Mouse (Mus musculus) midbrain, embryonic 12.5 days (tissue): Measurements from ENCODE around the gene Nrbf2. TPM values are rescaled to one million over a fixed set of nuclear protein-coding genes. Genes with fewer than 3 reads are reported as not detected.

ENCODE experiments used
- ATAC-seq: fragments of 200-750 bp; cut with Nextera tagmentation; 2 replicates; pipeline ENCODE4 v1.8.0; 2017; ENCODE audit warnings: low read depth, moderate TSS enrichment, moderate library complexity; ENCODE audit not compliant: low FRiP score
- H3K27ac ChIP-seq: fragments of 300-500 bp; sonication (generic); replicated peaks from 2 replicates; pipeline ENCODE4 v1.5.1; 2016; ENCODE audit warnings: mild to moderate bottlenecking
- H3K27me3 ChIP-seq: fragments of 300-500 bp; sonication (generic); 2 replicates; pipeline ENCODE4 v1.6.1; 2016; ENCODE audit warnings: mild to moderate bottlenecking
- H3K36me3 ChIP-seq: fragments of 300-500 bp; sonication (generic); 2 replicates; pipeline ENCODE4 v1.6.1; 2016
- H3K4me1 ChIP-seq: fragments of 300-500 bp; sonication (generic); 2 replicates; pipeline ENCODE4 v1.6.1; 2016
- H3K4me2 ChIP-seq: fragments of 300-500 bp; sonication (generic); replicated peaks from 2 replicates; pipeline ENCODE4 v1.6.1; 2016; ENCODE audit warnings: mild to moderate bottlenecking, moderate library complexity
- H3K4me3 ChIP-seq: fragments of 300-500 bp; sonication (generic); 2 replicates; pipeline ENCODE4 v1.5.1; 2016; ENCODE audit warnings: mild to moderate bottlenecking
- H3K9ac ChIP-seq: fragments of 300-500 bp; sonication (generic); replicated peaks from 2 replicates; pipeline ENCODE4 v1.6.1; 2016; ENCODE audit warnings: mild to moderate bottlenecking, moderate library complexity
- H3K9me3 ChIP-seq: fragments of 300-500 bp; sonication (generic); 2 replicates; pipeline ENCODE4 v1.6.1; 2016; ENCODE audit warnings: mild to moderate bottlenecking
- WGBS: fragments of 180-500 bp; shearing (Covaris S2); methylation state at CpG from one replicate; pipeline ENCODE4 v1.1.7; 2016; 5-methylcytosine and 5-hydroxymethylcytosine counted together
- polyA plus RNA-seq: library from polyadenylated mRNA; unstranded; fragments of >200 nt; fragmentation: Nextera tagmentation; extraction: Ambion mirVana; gene quantifications from 2 replicates; pipeline ENCODE4 v1.2.1, GENCODE M21; 2016

The Nrbf2 gene
- polyA plus RNA-seq, 1 experiment from 2014 or later: 43.8 TPM

GRCm38 (mm10) chr10:67287877-67288276, 2.8 kb upstream of the Nrbf2 start:
- H3K4me1 ChIP-seq: peaks cover 16% of the 10 kb centered on the region
- no peaks in the 10 kb centered on the region for H3K9me3 ChIP-seq
- H3K4me2 ChIP-seq: no peak overlapping the region
- H3K36me3 ChIP-seq: no peaks in the 10 kb centered on the region
- no peak overlapping the region for H3K4me3 ChIP-seq
- H3K9ac ChIP-seq: no peak overlapping the region
- ATAC-seq: no peak
- H3K27ac ChIP-seq: no peak overlapping the region
- no peaks in the 10 kb centered on the region for H3K27me3 ChIP-seq
- WGBS: 94% methylated on average over 3 of the region's 3 CpGs

GRCm38 (mm10) chr10:67284761-67285175, 337 bp downstream of the Nrbf2 start:
- peak; percentile 80 for ATAC-seq
- H3K36me3 ChIP-seq: no peaks in the 10 kb centered on the region
- H3K4me2 ChIP-seq: peak overlapping the region; percentile 90
- peak overlapping the region; percentile 94 for H3K9ac ChIP-seq
- peaks cover 20% of the 10 kb centered on the region for H3K4me1 ChIP-seq
- peak overlapping the region; percentile 90 for H3K4me3 ChIP-seq
- no peaks in the 10 kb centered on the region for H3K27me3 ChIP-seq
- WGBS: under 1% methylated on average over 38 of the region's 41 CpGs
- no peaks in the 10 kb centered on the region for H3K9me3 ChIP-seq
- peak overlapping the region; percentile 61 for H3K27ac ChIP-seq

GRCm38 (mm10) chr10:67284311-67284710, 794 bp downstream of the Nrbf2 start:
- ATAC-seq: no peak; the same call in 1 of the 2 replicates
- peak overlapping the region; percentile 94 for H3K9ac ChIP-seq
- H3K4me1 ChIP-seq: peaks cover 20% of the 10 kb centered on the region
- H3K27me3 ChIP-seq: no peaks in the 10 kb centered on the region
- H3K4me2 ChIP-seq: peak overlapping the region; percentile 90
- no peaks in the 10 kb centered on the region for H3K9me3 ChIP-seq
- peak overlapping the region; percentile 90 for H3K4me3 ChIP-seq
- H3K27ac ChIP-seq: peak overlapping the region; percentile 61
- H3K36me3 ChIP-seq: no peaks in the 10 kb centered on the region
- WGBS: 11% methylated on average over 10 of the region's 10 CpGs

- peak overlapping the region; percentile 90; the same call in 1 of the 2 replicates for H3K4me3 ChIP-seq
- 84% methylated on average over 9 of the region's 9 CpGs for WGBS
- ATAC-seq: no peak
- no peaks in the 10 kb centered on the region for H3K27me3 ChIP-seq
- no peak overlapping the region for H3K27ac ChIP-seq
- no peaks in the 10 kb centered on the region for H3K9me3 ChIP-seq
- H3K9ac ChIP-seq: peak overlapping the region; percentile 31; the same call in 1 of the 2 replicates
- no peaks in the 10 kb centered on the region for H3K36me3 ChIP-seq
- H3K4me2 ChIP-seq: peak overlapping the region; percentile 90
- H3K4me1 ChIP-seq: peaks cover 20% of the 10 kb centered on the region
These were observed 1.6 kb downstream of the Nrbf2 start for GRCm38 (mm10) chr10:67283516-67283915.

- no peaks in the 10 kb centered on the region for H3K27me3 ChIP-seq
- no peaks in the 10 kb centered on the region for H3K36me3 ChIP-seq
- no peak overlapping the region for H3K4me2 ChIP-seq
- H3K9me3 ChIP-seq: no peaks in the 10 kb centered on the region
- no peak overlapping the region for H3K4me3 ChIP-seq
- no peak for ATAC-seq
- no peak overlapping the region for H3K27ac ChIP-seq
- peaks cover 20% of the 10 kb centered on the region for H3K4me1 ChIP-seq
- WGBS: 79% methylated on average over 2 of the region's 2 CpGs
- H3K9ac ChIP-seq: no peak overlapping the region
These were observed 2.6 kb downstream of the Nrbf2 start for GRCm38 (mm10) chr10:67282531-67282930.

- ATAC-seq: no peak
- peaks cover 20% of the 10 kb centered on the region for H3K4me1 ChIP-seq
- no peak overlapping the region for H3K4me3 ChIP-seq
- WGBS: 87% methylated on average over 8 of the region's 8 CpGs
- no peaks in the 10 kb centered on the region for H3K36me3 ChIP-seq
- H3K27ac ChIP-seq: no peak overlapping the region
- no peaks in the 10 kb centered on the region for H3K9me3 ChIP-seq
- H3K27me3 ChIP-seq: no peaks in the 10 kb centered on the region
- H3K9ac ChIP-seq: no peak overlapping the region
- no peak overlapping the region for H3K4me2 ChIP-seq
These were observed 3.3 kb downstream of the Nrbf2 start for GRCm38 (mm10) chr10:67281852-67282251.

- no peak overlapping the region for H3K4me2 ChIP-seq
- no peaks in the 10 kb centered on the region for H3K9me3 ChIP-seq
- no peak for ATAC-seq
- H3K27ac ChIP-seq: no peak overlapping the region
- no peaks in the 10 kb centered on the region for H3K27me3 ChIP-seq
- H3K9ac ChIP-seq: no peak overlapping the region
- no peak overlapping the region for H3K4me3 ChIP-seq
- H3K36me3 ChIP-seq: peaks cover 21% of the 10 kb centered on the region
- no peaks in the 10 kb centered on the region for H3K4me1 ChIP-seq
These were observed 9.2 kb downstream of the Nrbf2 start for GRCm38 (mm10) chr10:67275916-67276315.

- H3K27ac ChIP-seq: no peak overlapping the region
- peaks cover 34% of the 10 kb centered on the region for H3K36me3 ChIP-seq
- 54% methylated on average over 1 of the region's 1 CpGs for WGBS
- no peak overlapping the region for H3K4me3 ChIP-seq
- H3K4me2 ChIP-seq: no peak overlapping the region
- H3K9ac ChIP-seq: no peak overlapping the region
- H3K4me1 ChIP-seq: no peaks in the 10 kb centered on the region
- no peaks in the 10 kb centered on the region for H3K27me3 ChIP-seq
- ATAC-seq: no peak
- H3K9me3 ChIP-seq: 0 out of 2 replicates have a peak, but pooled peaks cover 3% of the 10 kb centered on the region
These were observed 20.3 kb downstream of the Nrbf2 start for GRCm38 (mm10) chr10:67264852-67265251.

- no peak for ATAC-seq
- no peak overlapping the region for H3K27ac ChIP-seq
- 100% methylated on average over 1 of the region's 1 CpGs for WGBS
These were observed 32.0 kb downstream of the Nrbf2 start for GRCm38 (mm10) chr10:67253115-67253514.

GRCm38 (mm10) chr10:67252353-67252752, 32.8 kb downstream of the Nrbf2 start:
- Histone ChIP-seq H3K4me3 (no peak overlapping the region), H3K27ac (no peak overlapping the region), H3K36me3 (peaks cover 71% of the 10 kb centered on the region), H3K27me3 (no peaks in the 10 kb centered on the region), H3K4me1 (no peaks in the 10 kb centered on the region), H3K9ac (no peak overlapping the region), H3K9me3 (no peaks in the 10 kb centered on the region), H3K4me2 (no peak overlapping the region)
- WGBS: 87% methylated on average over 5 of the region's 5 CpGs
- ATAC-seq: no peak

More at GRCm38 (mm10) chr10:67253115-67253514, 32.0 kb downstream of the Nrbf2 start:
- Histone ChIP-seq H3K27me3 (no peaks in the 10 kb centered on the region), H3K4me1 (no peaks in the 10 kb centered on the region), H3K4me2 (no peak overlapping the region), H3K4me3 (no peak overlapping the region), H3K9ac (no peak overlapping the region), H3K36me3 (peaks cover 70% of the 10 kb centered on the region), H3K9me3 (no peaks in the 10 kb centered on the region)

GRCm38 (mm10) chr10:67250846-67251245, 34.3 kb downstream of the Nrbf2 start:
- Histone ChIP-seq H3K27me3 (no peaks in the 10 kb centered on the region), H3K4me1 (no peaks in the 10 kb centered on the region), H3K27ac (no peak overlapping the region), H3K4me3 (no peak overlapping the region), H3K9me3 (no peaks in the 10 kb centered on the region), H3K9ac (no peak overlapping the region), H3K4me2 (no peak overlapping the region), H3K36me3 (peaks cover 74% of the 10 kb centered on the region)
- ATAC-seq: no peak
- 93% methylated on average over 6 of the region's 6 CpGs for WGBS

GRCm38 (mm10) chr10:67249486-67249885, 35.6 kb downstream of the Nrbf2 start:
- H3K4me3 ChIP-seq: no peak overlapping the region
- peaks cover 75% of the 10 kb centered on the region for H3K36me3 ChIP-seq
- no peaks in the 10 kb centered on the region for H3K9me3 ChIP-seq
- no peak overlapping the region for H3K27ac ChIP-seq
- no peak overlapping the region for H3K9ac ChIP-seq
- H3K27me3 ChIP-seq: no peaks in the 10 kb centered on the region
- ATAC-seq: no peak
- WGBS: 92% methylated on average over 2 of the region's 2 CpGs
- H3K4me1 ChIP-seq: no peaks in the 10 kb centered on the region
- H3K4me2 ChIP-seq: no peak overlapping the region

- ATAC-seq: no peak
- Histone ChIP-seq H3K27ac (no peak overlapping the region), H3K4me3 (no peak overlapping the region), H3K9me3 (no peaks in the 10 kb centered on the region), H3K27me3 (no peaks in the 10 kb centered on the region), H3K36me3 (peaks cover 71% of the 10 kb centered on the region), H3K4me2 (no peak overlapping the region), H3K9ac (no peak overlapping the region), H3K4me1 (no peaks in the 10 kb centered on the region)
- 92% methylated on average over 4 of the region's 4 CpGs for WGBS
These were observed 38.0 kb downstream of the Nrbf2 start for GRCm38 (mm10) chr10:67247145-67247544.
